Mouse (Mus musculus) neural tube, embryonic 11.5 days (tissue): ENCODE results near the gene Vps25. TPM values are rescaled to one million over a fixed set of nuclear protein-coding genes. Genes with fewer than 3 reads are reported as not detected.
A peak's percentile ranks its signal among the peaks of the same experiment; 100 is the strongest.

Source experiments
- ATAC-seq: fragments of 200-750 bp; cut with Nextera tagmentation; 2 replicates; pipeline ENCODE4 v1.8.0; 2017; ENCODE audit warnings: moderate number of reproducible peaks, mild to moderate bottlenecking, moderate TSS enrichment, moderate library complexity; ENCODE audit not compliant: insufficient read depth, low FRiP score, low TSS enrichment
- DNase-seq: peaks from one replicate; pipeline ENCODE4 v3.0.0-alpha.2; 2015; ENCODE audit warnings: low spot score
- H3K27ac ChIP-seq: fragments of 300-500 bp; sonication (generic); 2 replicates; pipeline ENCODE4 v1.5.1; 2014; ENCODE audit warnings: low read depth, mild to moderate bottlenecking, low read length
- H3K27me3 ChIP-seq: fragments of 300-500 bp; sonication (generic); 2 replicates; pipeline ENCODE4 v1.6.1; 2014; ENCODE audit warnings: mild to moderate bottlenecking, low read length, mixed read lengths; ENCODE audit not compliant: control insufficient read depth, insufficient read depth
- H3K36me3 ChIP-seq: fragments of 300-500 bp; sonication (generic); 2 replicates; pipeline ENCODE4 v1.6.1; 2014; ENCODE audit warnings: mild to moderate bottlenecking, low read length, moderate library complexity, mixed read lengths; ENCODE audit not compliant: control insufficient read depth, insufficient read depth
- H3K4me1 ChIP-seq: fragments of 300-500 bp; sonication (generic); 2 replicates; pipeline ENCODE4 v1.6.1; 2014; ENCODE audit warnings: low read length, mixed read lengths; ENCODE audit not compliant: control insufficient read depth, insufficient read depth
- H3K4me2 ChIP-seq: fragments of 300-500 bp; sonication (generic); 2 replicates; pipeline ENCODE4 v1.6.1; 2014; ENCODE audit warnings: low read depth, mild to moderate bottlenecking, moderate library complexity
- H3K4me3 ChIP-seq: fragments of 300-500 bp; sonication (generic); 2 replicates; pipeline ENCODE4 v1.5.1; 2014; ENCODE audit warnings: low read depth, low read length
- H3K9ac ChIP-seq: fragments of 300-500 bp; sonication (generic); 2 replicates; pipeline ENCODE4 v1.6.1; 2014; ENCODE audit warnings: mild to moderate bottlenecking, low read length
- H3K9me3 ChIP-seq: fragments of 300-500 bp; sonication (generic); 2 replicates; pipeline ENCODE4 v1.6.1; 2016; ENCODE audit warnings: low read length; ENCODE audit not compliant: control insufficient read depth
- WGBS: fragments of 180-500 bp; shearing (Covaris S2); extraction: QIAGEN DNeasy Blood & Tissue Kit; methylation state at CpG from one replicate; pipeline ENCODE4 v1.1.7; 2014; 5-methylcytosine and 5-hydroxymethylcytosine counted together
- polyA plus RNA-seq: library from polyadenylated mRNA; unstranded; fragments of >200 nt; fragmentation: Nextera tagmentation; extraction: Ambion mirVana; gene quantifications from 2 replicates; pipeline ENCODE4 v1.2.1, GENCODE M21; 2014

Vps25 gene
- polyA plus RNA-seq, 1 experiment from 2014 or later, result 124 TPM

DNA sequence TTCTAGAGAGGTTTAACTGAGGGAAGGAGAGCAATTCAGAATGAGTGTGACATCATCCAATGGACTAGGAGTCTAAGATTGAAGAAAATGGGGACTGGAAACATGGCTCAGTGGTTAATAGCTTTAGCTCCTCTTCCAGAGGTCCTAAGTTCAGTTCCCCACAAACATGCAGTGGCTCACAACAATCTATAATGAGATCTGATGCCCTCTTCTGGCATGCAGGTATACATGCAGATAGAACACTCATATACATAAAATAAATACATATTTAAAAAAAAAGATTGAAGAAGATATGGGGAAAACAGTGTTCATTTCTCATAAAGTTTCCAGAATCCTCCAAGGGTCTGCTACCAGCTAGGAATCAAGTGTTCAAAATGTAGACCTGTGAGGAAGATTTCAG, 18.1 kb upstream of the Vps25 start:
- Histone ChIP-seq H3K27ac (no peak overlapping the region), H3K4me3 (no peak overlapping the region), H3K27me3 (no peaks in the 10 kb centered on the region), H3K4me2 (no peak overlapping the region), H3K4me1 (peaks cover 8% of the 10 kb centered on the region; the same call in 1 of the 2 replicates), H3K9ac (no peak overlapping the region), H3K36me3 (no peaks in the 10 kb centered on the region), H3K9me3 (no peaks in the 10 kb centered on the region)
- ATAC-seq (no peak), DNase-seq (no peak)

GRCm38 (mm10) chr11:101236782-101237181, 16.7 kb upstream of the Vps25 start:
- DNase-seq (no peak), ATAC-seq (no peak)

DNA sequence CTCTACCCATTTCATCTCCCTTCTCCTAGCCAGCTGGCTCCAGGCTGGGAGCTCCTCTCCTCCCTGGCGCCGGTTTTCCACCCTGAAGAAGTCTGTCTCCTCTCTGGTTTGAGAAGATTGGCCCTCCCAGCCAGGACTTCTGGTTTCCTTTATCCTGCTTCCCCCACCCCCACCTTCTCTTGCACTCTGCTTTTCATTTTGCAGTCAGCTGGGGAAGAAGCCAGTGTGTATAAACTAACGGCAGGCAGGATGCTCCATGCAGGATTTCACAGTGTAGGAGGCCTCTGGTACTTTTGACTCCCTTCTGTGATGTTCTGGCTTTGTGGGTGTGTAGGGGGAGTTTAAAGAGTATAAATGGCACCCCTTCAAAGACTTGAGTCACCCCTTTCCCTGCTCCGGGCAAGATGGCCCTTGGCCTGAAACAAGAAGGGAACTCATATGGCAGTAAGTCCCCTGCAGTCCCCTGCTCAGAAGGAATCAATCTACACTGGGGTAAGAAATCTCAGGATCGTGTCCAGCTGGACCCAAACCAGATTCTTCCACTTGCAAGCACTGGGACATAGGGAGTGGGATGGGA, 15.3 kb upstream of the Vps25 start:
- H3K4me3 ChIP-seq, result no peak overlapping the region
- H3K9me3 ChIP-seq, result no peaks in the 10 kb centered on the region
- H3K9ac ChIP-seq, result no peak overlapping the region
- H3K4me1 ChIP-seq, result no peaks in the 10 kb centered on the region
- H3K27me3 ChIP-seq, result no peaks in the 10 kb centered on the region
- H3K27ac ChIP-seq, result no peak overlapping the region
- DNase-seq, result no peak
- no peak overlapping the region for H3K4me2 ChIP-seq
- no peak for ATAC-seq
- H3K36me3 ChIP-seq, result no peaks in the 10 kb centered on the region
- WGBS, result 56% methylated on average over 5 of the region's 5 CpGs

More at GRCm38 (mm10) chr11:101236782-101237181, 16.7 kb upstream of the Vps25 start:
- H3K27me3 ChIP-seq, result no peaks in the 10 kb centered on the region
- no peaks in the 10 kb centered on the region for H3K4me1 ChIP-seq
- no peaks in the 10 kb centered on the region for H3K36me3 ChIP-seq
- H3K27ac ChIP-seq, result no peak overlapping the region
- no peaks in the 10 kb centered on the region for H3K9me3 ChIP-seq
- no peak overlapping the region for H3K4me3 ChIP-seq
- no peak overlapping the region for H3K4me2 ChIP-seq
- no peak overlapping the region for H3K9ac ChIP-seq
- 91% methylated on average over 5 of the region's 5 CpGs for WGBS

DNA sequence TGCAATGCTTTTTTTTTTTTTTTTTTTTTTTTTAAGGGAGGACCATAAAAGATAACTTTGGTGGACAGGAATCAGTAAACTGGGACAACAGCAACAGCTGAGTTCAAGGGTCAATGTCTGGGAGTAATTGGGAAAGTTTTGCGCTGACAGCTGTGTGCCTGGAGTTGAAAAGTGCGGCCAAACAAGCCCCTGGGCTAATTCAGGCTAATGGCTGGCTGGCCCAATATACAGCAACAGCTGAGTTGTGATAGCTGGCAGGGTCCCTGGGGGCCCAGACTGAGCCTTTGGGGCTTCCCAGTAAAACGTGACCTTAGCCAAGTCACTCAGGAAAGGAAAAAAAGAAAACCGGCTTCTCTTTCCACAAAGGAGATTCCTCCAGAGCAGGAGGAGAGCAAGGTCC, 8.4 kb upstream of the Vps25 start:
- H3K9me3 ChIP-seq, result no peaks in the 10 kb centered on the region
- H3K4me1 ChIP-seq, result peaks cover 10% of the 10 kb centered on the region
- peaks cover 19% of the 10 kb centered on the region for H3K27me3 ChIP-seq
- H3K9ac ChIP-seq, result no peak overlapping the region
- H3K27ac ChIP-seq, result no peak overlapping the region
- ATAC-seq, result no peak
- no peak overlapping the region for H3K4me3 ChIP-seq
- 20% methylated on average over 4 of the region's 4 CpGs for WGBS
- H3K4me2 ChIP-seq, result no peak overlapping the region; the same call in 1 of the 2 replicates
- H3K36me3 ChIP-seq, result no peaks in the 10 kb centered on the region
- no peak for DNase-seq

DNA sequence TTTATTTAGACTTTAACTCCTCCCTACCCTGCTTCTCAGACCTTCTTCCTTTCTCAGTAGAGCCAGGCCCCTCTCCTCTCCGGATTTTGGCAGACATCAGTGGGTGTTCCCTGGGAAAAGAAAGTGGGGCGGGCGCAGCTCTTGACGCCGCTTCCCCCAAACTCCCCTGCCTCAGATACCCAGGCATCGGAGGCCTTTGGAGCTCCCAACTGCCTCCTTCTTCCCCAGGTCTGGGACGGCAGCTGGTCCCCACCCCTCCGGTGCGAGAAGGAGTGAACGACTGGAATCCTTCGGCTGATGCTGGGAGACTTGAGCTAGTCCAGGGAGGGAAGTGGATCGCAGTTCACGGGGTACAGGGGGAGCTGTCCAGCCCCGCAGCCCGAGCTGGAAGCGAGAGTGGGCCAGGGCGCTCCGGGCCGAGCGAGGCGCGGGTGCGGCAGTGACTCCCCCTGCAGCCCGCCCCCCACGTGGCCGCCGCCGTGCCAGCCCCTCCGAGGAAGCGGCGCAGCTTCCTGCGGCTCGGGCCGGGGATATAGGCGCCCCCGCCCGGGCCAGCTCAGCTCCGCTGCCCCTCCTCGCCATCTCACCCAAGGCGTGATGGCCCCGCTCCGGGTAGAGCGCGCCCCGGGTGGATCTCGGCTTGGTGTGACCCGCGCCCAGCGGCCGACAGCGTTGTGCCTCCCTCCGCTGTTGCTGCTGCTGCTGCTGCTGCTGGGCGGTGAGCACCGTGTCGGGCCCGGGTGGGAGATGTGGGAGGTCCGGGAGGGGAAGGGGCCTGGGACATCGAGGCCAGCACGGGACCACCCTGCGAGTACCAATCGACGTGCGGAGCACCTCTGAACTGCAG, 7.4 kb upstream of the Vps25 start, which contains the start of gene Ramp2:
Ramp2 (plus strand) TSS at position 174 of the 847 bp plus-strand sequence.
- DNase-seq (peak; percentile 57), ATAC-seq (peak; percentile 55; the same call in 1 of the 2 replicates)
- peak within 1 kb of the TSS; percentile 95 for H3K4me2 ChIP-seq
- WGBS, result under 1% methylated on average over 62 of the region's 63 CpGs
- H3K9ac ChIP-seq, result peak within 1 kb of the TSS; percentile 73
- 0 out of 2 replicates have a peak within 1 kb of the TSS, but pooled peaks have one; percentile 27 for H3K27ac ChIP-seq
- no peaks in the 10 kb centered on the region for H3K9me3 ChIP-seq
- H3K4me3 ChIP-seq, result peak within 1 kb of the TSS; percentile 59
- peaks cover 10% of the 10 kb centered on the region for H3K4me1 ChIP-seq
- no peaks in the 10 kb centered on the region for H3K36me3 ChIP-seq
- H3K27me3 ChIP-seq, result peaks cover 19% of the 10 kb centered on the region

- Histone ChIP-seq H3K36me3 (no peaks in the 10 kb centered on the region), H3K9me3 (no peaks in the 10 kb centered on the region), H3K27ac (0 out of 2 replicates have a peak overlapping the region, but pooled peaks have one; percentile 27), H3K27me3 (peaks cover 19% of the 10 kb centered on the region), H3K4me3 (peak overlapping the region; percentile 59), H3K4me2 (peak overlapping the region; percentile 95), H3K4me1 (peaks cover 10% of the 10 kb centered on the region), H3K9ac (peak overlapping the region; percentile 73)
- DNase-seq (no peak), ATAC-seq (no peak; the same call in 1 of the 2 replicates)
- 9% methylated on average over 7 of the region's 7 CpGs for WGBS
Measured at GRCm38 (mm10) chr11:101246702-101247012, 6.8 kb upstream of the Vps25 start.

GRCm38 (mm10) chr11:101247521-101248030, 5.9 kb upstream of the Vps25 start:
- no peak overlapping the region for H3K9ac ChIP-seq
- ATAC-seq (no peak), DNase-seq (no peak)
- H3K4me1 ChIP-seq, result peaks cover 10% of the 10 kb centered on the region
- H3K36me3 ChIP-seq, result no peaks in the 10 kb centered on the region
- H3K27ac ChIP-seq, result no peak overlapping the region
- no peaks in the 10 kb centered on the region for H3K9me3 ChIP-seq
- H3K27me3 ChIP-seq, result peaks cover 19% of the 10 kb centered on the region
- no peak overlapping the region for H3K4me3 ChIP-seq
- peak overlapping the region; percentile 95; the same call in 1 of the 2 replicates for H3K4me2 ChIP-seq
- 83% methylated on average over 6 of the region's 6 CpGs for WGBS

DNA sequence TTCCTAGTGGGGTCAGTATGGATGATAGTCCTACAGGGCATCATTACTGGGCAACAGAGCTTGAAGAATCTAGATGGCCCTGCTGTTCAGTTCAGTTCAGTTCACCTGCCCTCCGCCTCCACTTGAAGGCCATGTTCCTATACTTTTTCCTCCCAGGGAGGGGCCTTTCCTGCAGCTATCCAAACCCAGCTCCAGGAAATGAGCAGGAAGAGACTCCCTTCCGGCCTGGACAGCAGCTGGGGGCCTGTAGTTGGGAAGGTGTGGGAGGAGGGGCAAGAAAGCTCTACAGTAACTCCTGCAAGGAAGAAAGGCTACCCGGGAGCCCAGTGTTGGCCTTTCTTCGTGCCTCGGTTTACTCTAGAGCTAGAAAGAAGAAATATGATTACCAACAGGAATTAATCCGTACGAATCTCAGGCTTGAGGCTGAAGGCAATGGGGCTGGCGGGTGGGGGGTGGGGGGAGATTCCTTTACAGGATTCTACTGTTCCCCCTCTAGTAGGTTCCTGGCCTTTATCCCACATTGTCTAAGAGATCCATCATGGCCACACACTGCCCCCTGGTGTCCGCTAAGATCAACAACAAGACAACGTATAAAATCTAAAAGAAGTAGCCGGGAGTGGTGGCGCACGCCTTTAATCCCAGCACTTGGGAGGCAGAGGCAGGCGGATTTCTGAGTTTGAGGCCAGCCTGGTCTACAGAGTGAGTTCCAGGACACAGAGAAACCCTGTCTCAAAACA, 5.1 kb upstream of the Vps25 start:
- 32% methylated on average over 14 of the region's 14 CpGs for WGBS
- H3K9ac ChIP-seq, result no peak overlapping the region
- H3K4me3 ChIP-seq, result no peak overlapping the region
- no peaks in the 10 kb centered on the region for H3K9me3 ChIP-seq
- no peak overlapping the region for H3K4me2 ChIP-seq
- H3K4me1 ChIP-seq, result peaks cover 13% of the 10 kb centered on the region
- no peaks in the 10 kb centered on the region for H3K36me3 ChIP-seq
- DNase-seq (peak; percentile 72), ATAC-seq (no peak)
- no peak overlapping the region for H3K27ac ChIP-seq
- H3K27me3 ChIP-seq, result peaks cover 19% of the 10 kb centered on the region
